Mouse (Mus musculus) neural tube, embryonic 15.5 days (tissue): Measurements from ENCODE around the gene Btbd3. TPM values are rescaled to one million over a fixed set of nuclear protein-coding genes. Genes with fewer than 3 reads are reported as not detected.

Source experiments
- ATAC-seq: fragments of 200-750 bp; cut with Nextera tagmentation; 2 replicates; pipeline ENCODE4 v1.8.0; 2017; ENCODE audit warnings: mild to moderate bottlenecking, moderate TSS enrichment, moderate library complexity; ENCODE audit not compliant: low FRiP score
- H3K27ac ChIP-seq: fragments of 300-500 bp; sonication (generic); replicated peaks from 2 replicates; pipeline ENCODE4 v1.5.1; 2015; ENCODE audit warnings: mild to moderate bottlenecking, inconsistent platforms
- H3K27me3 ChIP-seq: fragments of 300-500 bp; sonication (generic); replicated peaks from 2 replicates; pipeline ENCODE4 v1.6.1; 2015; ENCODE audit warnings: inconsistent platforms
- H3K36me3 ChIP-seq: fragments of 300-500 bp; sonication (generic); 2 replicates; pipeline ENCODE4 v1.6.1; 2015; ENCODE audit warnings: inconsistent platforms
- H3K4me1 ChIP-seq: fragments of 300-500 bp; sonication (generic); 2 replicates; pipeline ENCODE4 v1.6.1; 2015; ENCODE audit warnings: inconsistent platforms
- H3K4me2 ChIP-seq: fragments of 300-500 bp; sonication (generic); 2 replicates; pipeline ENCODE4 v1.6.1; 2015; ENCODE audit warnings: inconsistent platforms, mild to moderate bottlenecking, moderate library complexity
- H3K4me3 ChIP-seq: fragments of 300-500 bp; sonication (generic); replicated peaks from 2 replicates; pipeline ENCODE4 v1.5.1; 2015; ENCODE audit warnings: mild to moderate bottlenecking, inconsistent platforms
- H3K9ac ChIP-seq: fragments of 300-500 bp; sonication (generic); replicated peaks from 2 replicates; pipeline ENCODE4 v1.6.1; 2015; ENCODE audit warnings: mild to moderate bottlenecking, inconsistent platforms
- H3K9me3 ChIP-seq: fragments of 300-500 bp; sonication (generic); replicated peaks from 2 replicates; pipeline ENCODE4 v1.6.1; 2016; ENCODE audit warnings: inconsistent platforms
- WGBS: fragments of 180-500 bp; shearing (Covaris S2); methylation state at CpG from one replicate; pipeline ENCODE4 v1.1.7; 2015; ENCODE audit warnings: mixed read lengths; 5-methylcytosine and 5-hydroxymethylcytosine counted together
- polyA plus RNA-seq: library from polyadenylated mRNA; unstranded; fragments of >200 nt; fragmentation: Nextera tagmentation; extraction: Ambion mirVana; gene quantifications from 2 replicates; pipeline ENCODE4 v1.2.1, GENCODE M21; 2015

Gene Btbd3
- polyA plus RNA-seq, 1 experiment from 2014 or later, result 18.6 TPM

DNA sequence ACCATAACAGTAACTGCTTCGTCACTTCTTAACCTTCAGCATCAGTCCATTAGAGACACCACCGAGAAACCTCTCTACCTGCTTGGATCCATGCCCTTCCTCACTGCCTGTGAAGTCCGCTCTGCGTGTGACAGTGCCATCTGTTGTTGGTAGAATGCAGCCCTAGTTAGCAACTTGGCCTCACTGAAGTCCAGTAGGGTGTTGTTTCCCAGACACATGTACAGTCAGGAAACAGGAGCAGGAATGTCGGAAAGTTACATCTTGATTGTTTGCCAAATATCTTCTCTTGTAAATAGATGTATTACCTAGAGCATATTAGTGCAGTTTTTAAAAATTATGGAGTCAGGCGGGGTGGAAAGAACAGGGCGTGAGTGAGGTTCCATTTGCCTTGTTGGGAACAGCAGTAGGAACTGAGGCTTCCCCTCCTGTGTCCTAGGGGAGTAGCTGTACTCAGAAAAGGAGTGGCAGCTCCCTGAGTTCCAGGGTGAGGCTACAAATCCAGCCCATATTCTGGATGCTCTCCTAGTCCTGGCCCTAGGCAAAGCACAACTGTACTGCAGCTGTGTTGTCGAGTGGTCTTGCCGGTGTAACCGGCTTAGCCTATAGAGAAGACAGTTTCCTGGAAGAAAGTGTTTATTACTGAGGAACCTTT lies 25.3 kb downstream of the Btbd3 start:
- 87% methylated on average over 10 of the region's 10 CpGs for WGBS
- Histone ChIP-seq H3K36me3 (peaks cover 21% of the 10 kb centered on the region), H3K27ac (no peak overlapping the region), H3K4me2 (peak overlapping the region; percentile 31), H3K9me3 (no peaks in the 10 kb centered on the region), H3K27me3 (no peaks in the 10 kb centered on the region), H3K9ac (no peak overlapping the region), H3K4me3 (0 out of 2 replicates have a peak overlapping the region, but pooled peaks have one; percentile 2), H3K4me1 (peaks cover 37% of the 10 kb centered on the region)
- no peak for ATAC-seq

- Histone ChIP-seq H3K36me3 (peaks cover 21% of the 10 kb centered on the region), H3K9ac (no peak overlapping the region), H3K4me3 (no peak overlapping the region), H3K9me3 (no peaks in the 10 kb centered on the region), H3K4me1 (peaks cover 23% of the 10 kb centered on the region), H3K27ac (no peak overlapping the region), H3K27me3 (no peaks in the 10 kb centered on the region), H3K4me2 (no peak overlapping the region)
- WGBS, result 84% methylated on average over 12 of the region's 12 CpGs
- no peak for ATAC-seq
Measured at GRCm38 (mm10) chr2:138283372-138283771, 27.0 kb downstream of the Btbd3 start.

GRCm38 (mm10) chr2:138283856-138284255 lies 27.5 kb downstream of the Btbd3 start:
- peaks cover 26% of the 10 kb centered on the region for H3K36me3 ChIP-seq
- H3K9ac ChIP-seq, result no peak overlapping the region
- WGBS, result 98% methylated on average over 15 of the region's 15 CpGs
- H3K4me1 ChIP-seq, result peaks cover 18% of the 10 kb centered on the region
- H3K9me3 ChIP-seq, result no peaks in the 10 kb centered on the region
- no peak overlapping the region for H3K4me3 ChIP-seq
- no peak for ATAC-seq
- H3K27me3 ChIP-seq, result no peaks in the 10 kb centered on the region
- H3K4me2 ChIP-seq, result no peak overlapping the region
- no peak overlapping the region for H3K27ac ChIP-seq

- Histone ChIP-seq H3K4me2 (no peak overlapping the region), H3K27me3 (no peaks in the 10 kb centered on the region), H3K27ac (no peak overlapping the region), H3K9ac (no peak overlapping the region), H3K4me1 (no peaks in the 10 kb centered on the region), H3K9me3 (no peaks in the 10 kb centered on the region), H3K36me3 (peaks cover 26% of the 10 kb centered on the region), H3K4me3 (no peak overlapping the region)
- no peak for ATAC-seq
- WGBS, result 99% methylated on average over 4 of the region's 4 CpGs
Measured at GRCm38 (mm10) chr2:138285811-138286210, 29.4 kb downstream of the Btbd3 start.

- Histone ChIP-seq H3K27ac (no peak overlapping the region), H3K9me3 (no peaks in the 10 kb centered on the region), H3K9ac (no peak overlapping the region), H3K4me2 (no peak overlapping the region), H3K4me1 (no peaks in the 10 kb centered on the region), H3K27me3 (no peaks in the 10 kb centered on the region), H3K36me3 (peaks cover 11% of the 10 kb centered on the region), H3K4me3 (no peak overlapping the region)
- ATAC-seq, result no peak
- 87% methylated on average over 2 of the region's 2 CpGs for WGBS
Measured at GRCm38 (mm10) chr2:138290154-138290553, 33.8 kb downstream of the Btbd3 start.

DNA sequence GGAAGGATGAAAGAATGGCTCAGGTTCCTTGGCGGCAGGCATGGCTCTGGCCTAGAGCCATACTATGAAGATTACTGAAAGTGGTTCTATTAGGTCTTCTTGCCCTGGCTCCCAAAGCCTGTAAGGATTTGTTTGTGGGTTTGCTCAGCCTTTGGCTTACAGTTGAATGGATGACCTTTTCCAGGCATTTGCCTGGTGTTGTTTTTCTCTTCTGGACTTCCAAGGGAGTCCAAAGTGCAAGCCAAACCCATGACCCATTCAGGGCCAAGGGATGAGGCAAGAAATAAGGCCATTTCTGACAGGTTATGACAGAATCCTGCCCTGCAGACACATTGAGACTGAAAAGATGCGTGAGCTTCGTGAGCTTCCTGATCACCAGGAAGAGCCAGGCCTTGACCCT lies 37.9 kb downstream of the Btbd3 start:
- no peaks in the 10 kb centered on the region for H3K27me3 ChIP-seq
- no peaks in the 10 kb centered on the region for H3K36me3 ChIP-seq
- no peaks in the 10 kb centered on the region for H3K4me1 ChIP-seq
- 96% methylated on average over 3 of the region's 3 CpGs for WGBS
- H3K4me2 ChIP-seq, result no peak overlapping the region
- H3K4me3 ChIP-seq, result no peak overlapping the region
- ATAC-seq, result no peak
- H3K9me3 ChIP-seq, result no peaks in the 10 kb centered on the region
- H3K9ac ChIP-seq, result no peak overlapping the region
- H3K27ac ChIP-seq, result no peak overlapping the region

DNA sequence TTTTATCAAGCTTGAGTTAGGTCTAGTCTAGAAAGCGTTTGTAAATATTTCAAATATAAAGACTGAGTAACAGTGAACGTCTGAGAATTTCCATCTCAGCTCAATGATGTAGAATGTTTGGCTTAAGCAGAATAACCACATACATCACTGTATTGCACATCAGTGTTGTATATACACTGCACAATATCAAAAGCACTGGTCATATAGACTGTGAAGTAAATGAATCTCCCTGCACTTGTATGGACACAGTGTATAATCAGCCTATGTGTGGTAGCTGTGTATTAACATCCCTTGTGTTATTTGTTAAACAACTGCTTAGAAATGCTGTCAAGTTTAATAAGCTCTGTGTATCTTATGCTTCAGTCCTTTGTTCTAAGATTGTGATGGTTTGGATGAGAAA lies 49.9 kb downstream of the Btbd3 start:
- 91% methylated on average over 2 of the region's 2 CpGs for WGBS
- Histone ChIP-seq H3K9ac (no peak overlapping the region), H3K27me3 (no peaks in the 10 kb centered on the region), H3K36me3 (no peaks in the 10 kb centered on the region), H3K4me1 (no peaks in the 10 kb centered on the region), H3K27ac (no peak overlapping the region), H3K9me3 (no peaks in the 10 kb centered on the region), H3K4me3 (no peak overlapping the region), H3K4me2 (no peak overlapping the region)
- ATAC-seq, result no peak

GRCm38 (mm10) chr2:138315644-138316043 lies 59.3 kb downstream of the Btbd3 start:
- Histone ChIP-seq H3K27ac (no peak overlapping the region; the same call in 1 of the 2 replicates), H3K9ac (no peak overlapping the region), H3K36me3 (no peaks in the 10 kb centered on the region), H3K9me3 (no peaks in the 10 kb centered on the region), H3K27me3 (no peaks in the 10 kb centered on the region), H3K4me1 (no peaks in the 10 kb centered on the region), H3K4me2 (no peak overlapping the region), H3K4me3 (no peak overlapping the region)
- 52% methylated on average over 7 of the region's 7 CpGs for WGBS
- no peak for ATAC-seq

GRCm38 (mm10) chr2:138320408-138320807 lies 64.0 kb downstream of the Btbd3 start:
- Histone ChIP-seq H3K27me3 (no peaks in the 10 kb centered on the region), H3K9me3 (no peaks in the 10 kb centered on the region), H3K4me3 (no peak overlapping the region), H3K4me2 (no peak overlapping the region), H3K36me3 (no peaks in the 10 kb centered on the region), H3K4me1 (no peaks in the 10 kb centered on the region), H3K27ac (no peak overlapping the region), H3K9ac (no peak overlapping the region)
- no peak for ATAC-seq

DNA sequence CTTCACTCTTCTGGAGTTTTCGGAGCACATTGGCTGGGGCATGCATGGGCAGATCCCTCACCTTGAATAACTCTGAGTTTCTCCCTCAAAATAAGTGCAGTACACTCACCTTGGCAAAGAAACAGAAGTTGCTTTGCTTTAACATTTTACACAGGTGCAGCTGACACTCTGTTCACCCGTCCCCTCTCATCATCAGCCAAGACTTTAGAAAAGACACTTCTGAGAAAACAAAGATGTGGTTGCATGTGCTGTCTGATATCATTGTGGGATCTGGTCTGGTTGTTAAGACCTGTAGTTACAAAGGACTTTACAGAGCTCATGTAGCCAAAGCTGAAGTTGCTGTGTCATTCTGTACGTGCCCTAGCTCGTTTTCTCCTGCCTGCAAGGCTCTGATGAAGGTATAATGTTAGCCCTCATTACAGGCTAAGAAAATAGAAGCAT lies 64.7 kb downstream of the Btbd3 start:
- H3K4me1 ChIP-seq, result no peaks in the 10 kb centered on the region
- H3K4me2 ChIP-seq, result no peak overlapping the region
- H3K27ac ChIP-seq, result no peak overlapping the region
- H3K9me3 ChIP-seq, result no peaks in the 10 kb centered on the region
- no peak overlapping the region for H3K9ac ChIP-seq
- 91% methylated on average over 4 of the region's 4 CpGs for WGBS
- H3K36me3 ChIP-seq, result no peaks in the 10 kb centered on the region
- no peaks in the 10 kb centered on the region for H3K27me3 ChIP-seq
- ATAC-seq, result no peak
- H3K4me3 ChIP-seq, result no peak overlapping the region

DNA sequence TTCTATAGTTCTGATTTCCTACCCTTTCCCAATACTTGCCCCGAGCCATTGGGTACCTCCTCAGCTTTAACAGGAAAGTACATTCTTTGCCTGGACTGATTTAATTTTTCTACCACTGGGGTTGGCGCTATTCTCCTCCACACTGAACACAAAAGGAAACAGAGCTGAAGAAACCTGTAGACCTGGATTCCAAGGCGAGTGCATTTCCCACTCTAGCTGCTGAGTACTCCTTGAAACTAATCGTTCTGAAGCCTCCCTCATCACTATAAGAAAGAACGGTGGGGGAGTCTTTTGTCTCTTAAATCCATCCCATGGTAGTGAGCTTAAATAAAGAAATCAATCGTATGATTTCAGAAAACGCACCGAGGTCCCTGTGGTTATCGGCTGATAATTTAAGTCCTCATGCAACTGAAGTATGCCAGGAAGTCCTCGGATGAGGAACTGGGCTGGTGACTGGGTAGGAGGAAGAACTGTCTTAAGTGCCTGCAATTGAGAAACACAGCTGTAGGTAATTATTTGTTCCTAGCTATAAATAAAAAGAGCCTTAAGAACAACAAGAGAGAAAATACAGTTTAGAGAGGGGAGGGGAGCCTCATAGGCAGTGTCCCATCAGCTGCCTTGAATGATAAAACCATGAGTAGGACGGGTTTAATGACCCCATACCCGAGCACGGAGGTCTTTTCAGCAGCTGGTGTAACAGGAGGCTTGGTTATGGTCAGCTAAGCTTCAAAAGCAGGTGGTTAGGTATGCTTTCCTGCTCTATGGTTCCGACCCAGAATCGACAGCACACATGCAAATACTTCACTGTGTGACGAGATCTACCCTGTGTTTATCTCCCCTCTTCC lies 66.1 kb downstream of the Btbd3 start:
- H3K9ac ChIP-seq, result no peak overlapping the region
- no peaks in the 10 kb centered on the region for H3K4me1 ChIP-seq
- no peaks in the 10 kb centered on the region for H3K36me3 ChIP-seq
- H3K4me3 ChIP-seq, result no peak overlapping the region
- no peaks in the 10 kb centered on the region for H3K27me3 ChIP-seq
- H3K9me3 ChIP-seq, result no peaks in the 10 kb centered on the region
- no peak overlapping the region for H3K4me2 ChIP-seq
- ATAC-seq, result no peak
- H3K27ac ChIP-seq, result no peak overlapping the region
- WGBS, result 80% methylated on average over 16 of the region's 16 CpGs

DNA sequence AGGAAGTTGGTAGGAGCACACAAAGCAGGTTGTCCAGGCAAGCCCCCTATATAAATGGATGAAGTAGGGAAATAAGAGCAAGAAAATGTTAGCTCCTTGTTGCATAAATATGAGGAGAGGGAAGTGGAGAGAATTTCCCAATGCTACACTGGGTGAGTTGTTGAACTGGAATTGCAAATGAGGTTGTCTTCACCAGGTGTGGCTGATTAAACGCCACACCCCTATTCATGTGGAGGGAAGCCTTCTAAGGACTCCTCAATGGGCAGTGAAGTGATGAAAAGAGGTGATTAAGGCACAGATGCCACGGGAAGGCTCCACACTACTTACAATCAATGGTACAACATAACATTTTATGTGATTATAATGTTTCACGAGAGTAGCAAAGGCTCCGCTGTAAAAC lies 70.0 kb downstream of the Btbd3 start:
- Histone ChIP-seq H3K27ac (no peak overlapping the region), H3K4me2 (no peak overlapping the region), H3K4me1 (no peaks in the 10 kb centered on the region), H3K9ac (no peak overlapping the region), H3K4me3 (no peak overlapping the region), H3K27me3 (no peaks in the 10 kb centered on the region), H3K9me3 (no peaks in the 10 kb centered on the region), H3K36me3 (no peaks in the 10 kb centered on the region)
- WGBS, result 47% methylated on average over 4 of the region's 4 CpGs
- ATAC-seq, result no peak
